Mouse (Mus musculus) embryonic facial prominence, embryonic 10.5 days (tissue): ENCODE results near the gene Adgrd1. TPM values are rescaled to one million over a fixed set of nuclear protein-coding genes. Genes with fewer than 3 reads are reported as not detected.
A peak's percentile ranks its signal among the peaks of the same experiment; 100 is the strongest.

Source experiments
- DNase-seq: peaks from one replicate; pipeline ENCODE4 v3.0.0-alpha.2; 2017; ENCODE audit warnings: low spot score
- H3K27ac ChIP-seq: fragments of 300-500 bp; sonication (generic); replicated peaks from 2 replicates; pipeline ENCODE4 v1.5.1; 2016; ENCODE audit warnings: mild to moderate bottlenecking
- H3K27me3 ChIP-seq: fragments of 300-500 bp; sonication (generic); replicated peaks from 2 replicates; pipeline ENCODE4 v1.6.1; 2016; ENCODE audit warnings: low read depth, mild to moderate bottlenecking; ENCODE audit not compliant: poor library complexity, severe bottlenecking
- H3K36me3 ChIP-seq: fragments of 300-500 bp; sonication (generic); replicated peaks from 2 replicates; pipeline ENCODE4 v1.6.1; 2016; ENCODE audit warnings: mild to moderate bottlenecking, moderate library complexity
- H3K4me1 ChIP-seq: fragments of 300-500 bp; sonication (generic); 2 replicates; pipeline ENCODE4 v1.6.1; 2016
- H3K4me3 ChIP-seq: fragments of 300-500 bp; sonication (generic); 2 replicates; pipeline ENCODE4 v1.5.1; 2016; ENCODE audit warnings: mild to moderate bottlenecking, moderate library complexity
- H3K9me3 ChIP-seq: fragments of 300-500 bp; sonication (generic); 2 replicates; pipeline ENCODE4 v1.6.1; 2016; ENCODE audit warnings: mild to moderate bottlenecking
- WGBS: fragments of 180-500 bp; shearing (Covaris S2); methylation state at CpG from one replicate; pipeline ENCODE4 v1.1.7; 2016; 5-methylcytosine and 5-hydroxymethylcytosine counted together
- polyA plus RNA-seq: library from polyadenylated mRNA; unstranded; fragments of >200 nt; fragmentation: Nextera tagmentation; extraction: Ambion mirVana; gene quantifications from 2 replicates; pipeline ENCODE4 v1.2.1, GENCODE M21; 2016

Gene Adgrd1
- polyA plus RNA-seq, 1 experiment from 2014 or later, result not detected

GRCm38 (mm10) chr5:129138576-129138975, 42.0 kb downstream of the Adgrd1 start:
- H3K4me3 ChIP-seq, result no peak overlapping the region
- no peak overlapping the region for H3K27ac ChIP-seq
- H3K36me3 ChIP-seq, result no peaks in the 10 kb centered on the region
- H3K4me1 ChIP-seq, result peaks cover 10% of the 10 kb centered on the region
- H3K27me3 ChIP-seq, result no peaks in the 10 kb centered on the region
- no peak for DNase-seq
- 82% methylated on average over 15 of the region's 15 CpGs for WGBS
- no peaks in the 10 kb centered on the region for H3K9me3 ChIP-seq

GRCm38 (mm10) chr5:129142801-129143200, 46.3 kb downstream of the Adgrd1 start:
- H3K27me3 ChIP-seq, result no peaks in the 10 kb centered on the region
- H3K27ac ChIP-seq, result no peak overlapping the region
- 61% methylated on average over 5 of the region's 5 CpGs for WGBS
- no peak overlapping the region for H3K4me3 ChIP-seq
- no peak for DNase-seq
- H3K4me1 ChIP-seq, result peaks cover 31% of the 10 kb centered on the region
- no peaks in the 10 kb centered on the region for H3K9me3 ChIP-seq
- H3K36me3 ChIP-seq, result no peaks in the 10 kb centered on the region

DNA sequence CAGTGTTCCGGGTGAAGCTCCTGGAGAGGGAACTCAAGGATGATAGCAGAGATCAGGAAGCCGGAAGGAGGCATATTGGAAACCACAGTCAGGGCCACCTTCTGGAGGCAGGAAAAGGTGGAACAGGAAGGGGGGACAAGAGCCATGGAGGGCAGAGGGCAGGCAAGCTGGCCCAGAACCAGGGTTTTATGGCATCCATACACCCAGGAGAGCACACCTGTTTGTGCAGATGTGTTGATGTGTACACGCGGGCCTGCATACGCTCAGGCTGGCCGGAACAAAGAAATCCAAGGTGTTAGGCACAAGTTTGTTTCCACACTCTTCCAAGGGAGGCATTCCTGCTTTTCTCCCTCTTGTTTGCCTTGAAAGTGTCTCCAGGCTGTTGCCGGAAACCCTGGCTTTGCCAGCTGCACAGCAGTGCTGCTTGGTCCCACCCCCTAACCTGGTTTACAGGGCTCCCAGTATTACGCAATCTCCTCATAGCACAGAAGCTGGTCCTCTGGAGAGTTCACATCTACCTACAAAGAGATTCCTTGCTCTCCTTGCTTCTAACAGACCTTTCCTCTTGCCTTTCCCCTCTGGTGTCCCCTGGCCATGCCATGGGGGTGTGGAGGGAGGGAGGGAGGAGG, 48.9 kb downstream of the Adgrd1 start:
- Histone ChIP-seq H3K36me3 (no peaks in the 10 kb centered on the region), H3K27ac (0 out of 2 replicates have a peak overlapping the region, but pooled peaks have one; percentile 30), H3K4me1 (peaks cover 40% of the 10 kb centered on the region), H3K9me3 (no peaks in the 10 kb centered on the region), H3K27me3 (no peaks in the 10 kb centered on the region), H3K4me3 (no peak overlapping the region)
- WGBS, result 81% methylated on average over 8 of the region's 8 CpGs
- no peak for DNase-seq

DNA sequence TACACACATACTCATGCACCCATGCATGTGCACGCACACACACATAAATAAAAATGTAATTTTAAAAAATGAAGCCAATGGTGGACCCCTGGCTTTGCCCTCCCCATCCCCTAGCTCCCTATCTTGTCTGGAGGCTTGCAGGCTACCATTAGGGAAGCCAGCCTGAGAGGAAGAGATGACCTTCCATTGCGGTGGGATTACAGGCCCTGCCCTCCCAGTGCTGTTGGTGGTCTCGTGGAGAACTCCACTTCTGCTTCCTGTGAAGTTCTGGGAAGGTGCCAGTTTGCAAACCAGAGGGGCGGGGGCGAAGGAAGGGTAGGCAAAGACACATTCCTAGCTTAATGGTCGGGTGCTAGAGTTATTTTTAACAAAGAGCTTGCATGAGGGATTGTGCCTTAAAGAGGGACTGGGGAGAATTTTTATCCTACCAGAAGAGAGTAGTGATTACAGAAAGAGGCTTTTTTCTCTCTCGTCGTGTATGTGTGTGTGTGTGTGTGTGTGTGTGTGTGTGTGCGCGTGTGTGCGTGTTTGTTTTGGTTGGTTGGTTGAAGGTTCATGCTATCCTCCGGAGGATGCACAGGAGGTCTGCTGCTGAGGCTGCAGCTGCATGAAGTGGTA, 50.5 kb downstream of the Adgrd1 start:
- WGBS, result 79% methylated on average over 12 of the region's 12 CpGs
- DNase-seq, result no peak
- Histone ChIP-seq H3K4me3 (no peak overlapping the region), H3K27me3 (no peaks in the 10 kb centered on the region), H3K36me3 (no peaks in the 10 kb centered on the region), H3K27ac (no peak overlapping the region), H3K9me3 (no peaks in the 10 kb centered on the region), H3K4me1 (peaks cover 54% of the 10 kb centered on the region)

- Histone ChIP-seq H3K4me3 (no peak overlapping the region), H3K9me3 (no peaks in the 10 kb centered on the region), H3K36me3 (no peaks in the 10 kb centered on the region), H3K4me1 (peaks cover 46% of the 10 kb centered on the region), H3K27me3 (no peaks in the 10 kb centered on the region), H3K27ac (peak overlapping the region; percentile 1; the same call in 1 of the 2 replicates)
- WGBS, result 73% methylated on average over 9 of the region's 9 CpGs
- DNase-seq, result peak; percentile 14
Measured at GRCm38 (mm10) chr5:129148485-129148884, 51.9 kb downstream of the Adgrd1 start.

- H3K4me3 ChIP-seq, result no peak overlapping the region
- WGBS, result 62% methylated on average over 14 of the region's 14 CpGs
- no peak for DNase-seq
- H3K27me3 ChIP-seq, result peaks cover 4% of the 10 kb centered on the region; the same call in 1 of the 2 replicates
- no peaks in the 10 kb centered on the region for H3K9me3 ChIP-seq
- no peaks in the 10 kb centered on the region for H3K36me3 ChIP-seq
- peak overlapping the region; percentile 45 for H3K27ac ChIP-seq
- H3K4me1 ChIP-seq, result peaks cover 34% of the 10 kb centered on the region
Measured at GRCm38 (mm10) chr5:129155023-129155901, 58.7 kb downstream of the Adgrd1 start.

DNA sequence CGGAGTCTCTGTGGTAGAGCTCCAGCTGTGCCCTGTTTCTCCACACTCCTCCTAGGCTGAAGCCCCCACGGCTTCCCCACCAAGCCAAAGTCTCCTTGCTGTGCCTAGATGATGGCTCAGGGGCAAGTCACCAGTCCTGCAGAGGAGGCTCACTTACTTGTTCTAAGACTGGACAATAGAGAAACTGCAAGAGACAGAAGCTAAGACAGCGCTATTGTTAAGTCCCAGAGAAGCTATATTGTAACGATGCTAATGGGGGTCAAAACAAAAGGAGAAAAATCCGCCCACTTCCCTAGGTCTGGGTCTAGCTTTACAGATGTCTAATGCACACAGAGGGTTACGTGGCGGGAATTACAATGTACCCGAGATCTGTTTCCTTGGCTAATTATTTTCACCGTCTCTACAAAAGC, 59.4 kb downstream of the Adgrd1 start:
- Histone ChIP-seq H3K4me3 (no peak overlapping the region), H3K27ac (peak overlapping the region; percentile 61), H3K9me3 (no peaks in the 10 kb centered on the region), H3K4me1 (peaks cover 29% of the 10 kb centered on the region), H3K36me3 (no peaks in the 10 kb centered on the region), H3K27me3 (peaks cover 4% of the 10 kb centered on the region; the same call in 1 of the 2 replicates)
- 24% methylated on average over 9 of the region's 9 CpGs for WGBS
- DNase-seq, result no peak

DNA sequence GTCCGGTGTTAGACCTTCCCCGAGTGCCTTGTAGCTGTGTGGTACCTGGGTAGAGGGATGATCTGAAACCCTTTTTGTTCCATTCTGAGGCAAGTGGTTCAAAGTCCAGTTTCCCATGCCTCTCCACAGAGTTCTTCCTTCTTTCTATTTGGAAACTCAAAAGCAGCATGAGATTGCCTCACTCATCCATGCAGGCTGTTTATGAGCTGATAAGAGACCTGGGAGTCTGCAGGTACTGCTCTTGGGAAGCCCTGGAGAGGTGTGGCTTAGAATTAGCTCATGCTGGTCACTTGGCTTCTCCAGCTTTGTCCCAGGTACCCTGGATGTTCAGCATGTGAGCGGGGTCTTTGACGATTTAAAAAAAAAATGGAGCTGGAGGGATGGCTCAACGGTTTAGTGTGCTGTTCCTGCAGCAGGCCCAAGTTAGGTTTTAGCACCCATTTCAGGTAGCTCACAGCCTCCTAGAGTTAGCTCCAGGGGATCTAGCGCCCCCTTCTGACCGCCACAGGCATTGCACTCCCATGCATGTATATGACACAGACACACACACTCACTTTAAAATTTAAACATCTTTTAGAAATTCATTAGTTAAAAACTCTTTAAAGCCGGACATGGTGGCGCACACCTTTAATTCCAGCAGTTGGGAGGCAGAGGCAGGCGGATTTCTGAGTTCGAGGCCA, 65.0 kb downstream of the Adgrd1 start:
- Histone ChIP-seq H3K4me1 (peaks cover 33% of the 10 kb centered on the region), H3K27me3 (no peaks in the 10 kb centered on the region; the same call in 1 of the 2 replicates), H3K27ac (no peak overlapping the region), H3K36me3 (no peaks in the 10 kb centered on the region), H3K4me3 (no peak overlapping the region), H3K9me3 (no peaks in the 10 kb centered on the region)
- no peak for DNase-seq
- WGBS, result 83% methylated on average over 11 of the region's 11 CpGs

- H3K27ac ChIP-seq, result no peak overlapping the region
- no peaks in the 10 kb centered on the region for H3K27me3 ChIP-seq
- H3K36me3 ChIP-seq, result no peaks in the 10 kb centered on the region
- no peaks in the 10 kb centered on the region for H3K9me3 ChIP-seq
- WGBS, result 81% methylated on average over 8 of the region's 8 CpGs
- H3K4me3 ChIP-seq, result no peak overlapping the region
- no peak for DNase-seq
- peaks cover 23% of the 10 kb centered on the region for H3K4me1 ChIP-seq
Measured at GRCm38 (mm10) chr5:129163416-129163815, 66.9 kb downstream of the Adgrd1 start.

GRCm38 (mm10) chr5:129164091-129164490, 67.5 kb downstream of the Adgrd1 start:
- Histone ChIP-seq H3K4me1 (peaks cover 24% of the 10 kb centered on the region), H3K36me3 (no peaks in the 10 kb centered on the region), H3K4me3 (no peak overlapping the region), H3K27ac (no peak overlapping the region), H3K9me3 (no peaks in the 10 kb centered on the region), H3K27me3 (no peaks in the 10 kb centered on the region)
- DNase-seq, result peak; percentile 16
- WGBS, result 50% methylated on average over 10 of the region's 10 CpGs

DNA sequence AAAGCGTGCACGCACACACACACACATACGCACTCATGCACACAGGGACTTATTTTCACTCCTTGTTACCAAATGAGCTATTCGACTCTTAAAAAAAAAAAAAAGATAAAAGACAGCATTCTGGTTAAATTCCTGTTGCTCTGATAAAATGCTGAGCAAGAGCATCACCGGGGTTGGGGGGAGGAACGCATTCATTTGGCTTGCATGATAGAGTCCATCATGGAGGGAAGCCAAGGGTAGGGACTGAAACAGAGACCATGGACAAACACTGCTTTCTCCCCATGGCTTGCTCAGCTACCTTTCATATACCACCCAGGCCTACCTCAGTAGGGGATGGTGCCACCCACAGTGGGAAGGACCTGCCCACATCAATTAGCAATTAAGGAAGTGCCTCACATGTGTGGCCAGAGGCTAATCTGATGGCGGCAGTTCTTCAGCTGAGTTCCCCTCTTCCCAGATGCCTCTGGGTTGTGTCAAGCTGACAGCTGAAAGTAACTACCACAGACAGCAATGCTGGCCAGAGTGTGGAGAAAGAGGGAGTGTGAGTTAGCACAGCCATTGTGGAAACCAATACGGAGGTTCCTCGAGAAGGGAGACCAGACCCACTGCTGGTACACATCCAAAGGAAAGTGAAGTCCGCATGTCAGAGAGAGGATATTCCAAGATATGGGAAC, 68.5 kb downstream of the Adgrd1 start:
- Histone ChIP-seq H3K27ac (no peak overlapping the region), H3K4me3 (no peak overlapping the region), H3K9me3 (no peaks in the 10 kb centered on the region), H3K36me3 (no peaks in the 10 kb centered on the region), H3K4me1 (peaks cover 34% of the 10 kb centered on the region), H3K27me3 (no peaks in the 10 kb centered on the region)
- WGBS, result 86% methylated on average over 10 of the region's 10 CpGs
- DNase-seq, result peak; percentile 42

DNA sequence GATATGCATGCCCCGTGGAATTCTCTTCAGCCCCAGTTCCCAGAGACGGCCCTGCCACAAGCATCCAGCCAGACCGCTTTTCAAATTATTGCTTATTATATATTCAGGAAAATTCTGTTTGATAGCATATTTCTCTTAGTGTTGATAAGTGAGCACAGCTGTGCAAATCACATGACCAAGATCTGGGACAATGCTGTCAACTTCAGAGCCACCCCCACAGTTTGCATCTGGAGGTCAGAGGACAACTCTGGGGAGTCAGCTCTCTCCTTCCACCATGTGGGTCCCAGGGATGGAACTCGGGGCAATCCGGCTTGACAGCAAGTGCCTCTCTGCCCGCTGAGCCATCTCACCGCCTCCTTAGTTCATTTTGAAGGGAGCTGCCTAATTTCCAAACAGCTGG, 69.0 kb downstream of the Adgrd1 start:
- no peaks in the 10 kb centered on the region for H3K36me3 ChIP-seq
- 76% methylated on average over 7 of the region's 7 CpGs for WGBS
- H3K4me1 ChIP-seq, result peaks cover 38% of the 10 kb centered on the region
- no peaks in the 10 kb centered on the region for H3K9me3 ChIP-seq
- no peaks in the 10 kb centered on the region for H3K27me3 ChIP-seq
- H3K4me3 ChIP-seq, result no peak overlapping the region
- no peak for DNase-seq
- H3K27ac ChIP-seq, result no peak overlapping the region
